Mouse (Mus musculus): ENCODE data around the gene Ankrd55. TPM values are rescaled to one million over a fixed set of nuclear protein-coding genes. Genes with fewer than 3 reads are reported as not detected.

Ankrd55 gene
- polyA plus RNA-seq, 1 experiment = 3.0 TPM

- no peak overlapping the region for H3K27ac ChIP-seq (ENCODE audit: insufficient read depth, low read depth, low read length)
- peaks cover 15% of the 10 kb centered on the region for H3K4me1 ChIP-seq (ENCODE audit: control insufficient read depth, insufficient read depth, low read length)
- H3K4me3 ChIP-seq (ENCODE audit: insufficient read depth, low read length) = no peak overlapping the region
- no peak for TF ChIP-seq CTCF (IDR thresholded peaks at IDR 0.05; ENCODE audit: low read depth, low read length)
- no peak for TF ChIP-seq POLR2A (IDR thresholded peaks at IDR 0.05; ENCODE audit: borderline replicate concordance, low read depth, low read length)
These were observed 29.8 kb upstream of the Ankrd55 start for GRCm38 (mm10) chr13:112258478-112258877.

GRCm38 (mm10) chr13:112259398-112259797 lies 28.9 kb upstream of the Ankrd55 start:
- H3K27ac ChIP-seq (ENCODE audit: insufficient read depth, low read depth, low read length) = no peak overlapping the region
- H3K4me1 ChIP-seq (ENCODE audit: control insufficient read depth, insufficient read depth, low read length) = peaks cover 15% of the 10 kb centered on the region
- peak; percentile 75 for TF ChIP-seq CTCF (IDR thresholded peaks at IDR 0.05; ENCODE audit: low read depth, low read length)
- no peak for TF ChIP-seq POLR2A (IDR thresholded peaks at IDR 0.05; ENCODE audit: borderline replicate concordance, low read depth, low read length)
- H3K4me3 ChIP-seq (ENCODE audit: insufficient read depth, low read length) = no peak overlapping the region

GRCm38 (mm10) chr13:112264666-112265065 lies 23.6 kb upstream of the Ankrd55 start:
- 0 out of 2 replicates have a peak, but pooled peaks cover 2% of the 10 kb centered on the region for H3K4me1 ChIP-seq (ENCODE audit: control insufficient read depth, insufficient read depth, low read length)
- TF ChIP-seq POLR2A (IDR thresholded peaks at IDR 0.05; ENCODE audit: borderline replicate concordance, low read depth, low read length) (no peak), CTCF (IDR thresholded peaks at IDR 0.05; ENCODE audit: low read depth, low read length) (no peak)
- H3K4me3 ChIP-seq (ENCODE audit: insufficient read depth, low read length) = no peak overlapping the region
- H3K27ac ChIP-seq (ENCODE audit: insufficient read depth, low read depth, low read length) = no peak overlapping the region

GRCm38 (mm10) chr13:112271901-112272537 lies 16.2 kb upstream of the Ankrd55 start:
- no peaks in the 10 kb centered on the region for H3K4me1 ChIP-seq (ENCODE audit: control insufficient read depth, insufficient read depth, low read length)

GRCm38 (mm10) chr13:112274636-112275035 lies 13.6 kb upstream of the Ankrd55 start:
- Histone ChIP-seq H3K4me1 (ENCODE audit: control insufficient read depth, insufficient read depth, low read length) (no peaks in the 10 kb centered on the region), H3K27ac (ENCODE audit: insufficient read depth, low read depth, low read length) (no peak overlapping the region), H3K4me3 (ENCODE audit: insufficient read depth, low read length) (no peak overlapping the region)
- TF ChIP-seq POLR2A (IDR thresholded peaks at IDR 0.05; ENCODE audit: borderline replicate concordance, low read depth, low read length) (no peak), CTCF (IDR thresholded peaks at IDR 0.05; ENCODE audit: low read depth, low read length) (no peak)

More at GRCm38 (mm10) chr13:112271901-112272537, 16.2 kb upstream of the Ankrd55 start:
- Histone ChIP-seq H3K27ac (ENCODE audit: insufficient read depth, low read depth, low read length) (no peak overlapping the region), H3K4me3 (ENCODE audit: insufficient read depth, low read length) (no peak overlapping the region)
- TF ChIP-seq CTCF (IDR thresholded peaks at IDR 0.05; ENCODE audit: low read depth, low read length) = peak; percentile 42; the same call in 1 of the 2 replicates
- TF ChIP-seq POLR2A (IDR thresholded peaks at IDR 0.05; ENCODE audit: borderline replicate concordance, low read depth, low read length) = no peak

- Histone ChIP-seq H3K27ac (ENCODE audit: insufficient read depth, low read depth, low read length) (no peak overlapping the region), H3K4me3 (ENCODE audit: insufficient read depth, low read length) (no peak overlapping the region), H3K4me1 (ENCODE audit: control insufficient read depth, insufficient read depth, low read length) (no peaks in the 10 kb centered on the region)
- no peak for TF ChIP-seq CTCF (IDR thresholded peaks at IDR 0.05; ENCODE audit: low read depth, low read length)
- TF ChIP-seq POLR2A (IDR thresholded peaks at IDR 0.05; ENCODE audit: borderline replicate concordance, low read depth, low read length) = no peak
These were observed 12.3 kb upstream of the Ankrd55 start for GRCm38 (mm10) chr13:112275951-112276350.

- H3K4me3 ChIP-seq (ENCODE audit: insufficient read depth, low read length) = no peak overlapping the region
- no peak overlapping the region for H3K27ac ChIP-seq (ENCODE audit: insufficient read depth, low read depth, low read length)
- H3K4me1 ChIP-seq (ENCODE audit: control insufficient read depth, insufficient read depth, low read length) = no peaks in the 10 kb centered on the region
- TF ChIP-seq CTCF (IDR thresholded peaks at IDR 0.05; ENCODE audit: low read depth, low read length) = no peak
- TF ChIP-seq POLR2A (IDR thresholded peaks at IDR 0.05; ENCODE audit: borderline replicate concordance, low read depth, low read length) = no peak
These were observed 10.7 kb upstream of the Ankrd55 start for GRCm38 (mm10) chr13:112277544-112277943.

- Histone ChIP-seq H3K4me1 (ENCODE audit: control insufficient read depth, insufficient read depth, low read length) (no peaks in the 10 kb centered on the region), H3K27ac (ENCODE audit: insufficient read depth, low read depth, low read length) (no peak overlapping the region), H3K4me3 (ENCODE audit: insufficient read depth, low read length) (no peak overlapping the region)
- no peak for TF ChIP-seq POLR2A (IDR thresholded peaks at IDR 0.05; ENCODE audit: borderline replicate concordance, low read depth, low read length)
- TF ChIP-seq CTCF (IDR thresholded peaks at IDR 0.05; ENCODE audit: low read depth, low read length) = no peak
These were observed 10.0 kb upstream of the Ankrd55 start for GRCm38 (mm10) chr13:112278251-112278650.

GRCm38 (mm10) chr13:112287135-112287534 lies 1.1 kb upstream of the Ankrd55 start:
- H3K27ac ChIP-seq (ENCODE audit: insufficient read depth, low read depth, low read length) = no peak overlapping the region
- H3K4me3 ChIP-seq (ENCODE audit: insufficient read depth, low read length) = no peak overlapping the region
- TF ChIP-seq CTCF (IDR thresholded peaks at IDR 0.05; ENCODE audit: low read depth, low read length) (no peak), POLR2A (IDR thresholded peaks at IDR 0.05; ENCODE audit: borderline replicate concordance, low read depth, low read length) (no peak)
- H3K4me1 ChIP-seq (ENCODE audit: control insufficient read depth, insufficient read depth, low read length) = no peaks in the 10 kb centered on the region

- Histone ChIP-seq H3K4me3 (ENCODE audit: insufficient read depth, low read length) (no peak overlapping the region), H3K4me1 (ENCODE audit: control insufficient read depth, insufficient read depth, low read length) (peaks cover under 1% of the 10 kb centered on the region; the same call in 1 of the 2 replicates), H3K27ac (ENCODE audit: insufficient read depth, low read depth, low read length) (no peak overlapping the region)
- TF ChIP-seq POLR2A (IDR thresholded peaks at IDR 0.05; ENCODE audit: borderline replicate concordance, low read depth, low read length) = no peak
- no peak for TF ChIP-seq CTCF (IDR thresholded peaks at IDR 0.05; ENCODE audit: low read depth, low read length)
These were observed 553 bp upstream of the Ankrd55 start for GRCm38 (mm10) chr13:112287571-112288224.

Measured in bone marrow macrophage, adult 2 months (primary cell).